Mouse (Mus musculus) cerebellum, adult 18-20 months (tissue): ENCODE measurements at regions not wholly inside any gene's neighbourhood (a gene's known extent, or its start where the extent isn't known, plus 50 kb on each side); places are given as distances from the start of the nearest gene placed in this dataset.

Experiments
- DNase-seq, 2 experiments: peaks; one replicate each; pipeline ENCODE4 v3.0.0; 2021

DNA sequence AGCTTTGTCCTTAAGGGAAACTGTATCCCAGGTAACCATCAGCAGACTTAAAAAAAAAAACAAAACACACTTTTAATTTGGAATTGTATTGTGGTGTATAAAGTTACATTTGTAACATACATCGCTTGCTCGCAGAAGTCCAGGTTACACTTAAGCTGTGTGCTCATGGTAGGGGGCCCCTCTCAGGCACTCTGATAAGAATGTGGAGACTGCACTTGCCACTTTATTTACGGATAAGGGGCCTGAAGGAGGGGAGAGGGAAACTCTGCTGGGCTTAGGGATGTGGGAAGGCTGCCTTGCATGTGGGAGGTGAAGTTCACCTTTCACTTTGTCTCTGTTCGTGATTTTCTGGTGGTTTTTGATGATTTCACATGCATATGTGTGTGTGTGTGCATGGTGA is 58.7 kb downstream of the Ccdc185 start:
- DNase-seq: no peak

- no peak for DNase-seq
Measured at GRCm38 (mm10) chr1:182689741-182690140, 59.2 kb downstream of the Ccdc185 start.

DNA sequence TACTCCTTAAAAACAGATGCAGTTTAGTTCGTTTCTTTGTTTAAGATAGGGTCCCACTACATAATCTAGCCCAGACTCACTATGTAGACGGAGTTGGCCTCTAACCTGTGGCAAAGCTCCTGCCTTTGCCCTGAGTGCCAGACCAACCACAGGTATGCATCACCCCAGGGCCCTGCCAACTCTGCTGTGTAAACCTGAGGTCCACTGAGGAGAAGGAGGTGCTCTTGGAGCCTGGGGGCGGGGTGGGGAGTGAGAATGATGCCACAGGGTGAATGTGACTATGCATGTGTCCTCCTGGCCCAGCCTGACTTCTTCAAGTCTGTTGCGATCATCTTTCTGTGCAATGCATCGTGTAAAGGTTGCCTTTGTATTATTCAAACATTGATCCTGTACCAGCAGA is 61.8 kb downstream of the Ccdc185 start:
- DNase-seq: no peak

DNA sequence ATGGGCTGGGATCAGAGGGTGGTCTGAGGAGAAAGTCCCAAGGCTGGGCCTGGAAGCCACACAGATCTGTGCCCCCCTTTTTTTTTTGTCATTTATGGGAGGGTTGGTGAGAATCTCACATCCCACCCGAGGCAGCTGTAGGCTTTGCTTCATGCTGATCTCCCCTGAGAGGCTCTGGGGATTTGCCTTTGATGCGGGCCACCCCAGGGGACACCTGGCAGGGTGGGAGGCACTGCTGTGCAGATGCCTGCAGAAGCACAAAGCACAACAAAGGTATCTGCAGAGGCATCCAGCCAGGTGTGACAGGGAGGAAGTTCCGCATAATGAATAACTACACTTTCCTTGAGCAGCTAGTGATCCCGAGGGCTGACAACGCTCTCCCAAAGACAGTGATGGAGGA is 62.7 kb downstream of the Ccdc185 start:
- no peak for DNase-seq

GRCm38 (mm10) chr1:182682591-182683252 is 66.3 kb downstream of the Ccdc185 start:
- peak; percentile 52 to 69 for DNase-seq
